Mouse (Mus musculus): ENCODE measurements around the gene Hhatl.

Gene Hhatl

GRCm38 (mm10) chr9:121760271-121761090 is 31.8 kb downstream of the Hhatl start:
- peaks cover 68% of the 10 kb centered on the region for H3K27me3 ChIP-seq (ENCODE audit: insufficient read depth, low read length)
- peaks cover 13% of the 10 kb centered on the region for H3K36me3 ChIP-seq (ENCODE audit: insufficient read depth, low read length)
- TF ChIP-seq POU5F1 (IDR thresholded peaks at IDR 0.05; ENCODE audit: borderline replicate concordance, low read length): no peak
- TF ChIP-seq CTCF (conservative IDR thresholded peaks at IDR 0.05; ENCODE audit: low read length): no peak
- no peak for TF ChIP-seq NANOG (IDR thresholded peaks at IDR 0.05; ENCODE audit: borderline replicate concordance, low read length)

GRCm38 (mm10) chr9:121759091-121760081 is 32.9 kb downstream of the Hhatl start, which contains the start of gene Zfp651:
Gene Zfp651 (plus strand): TSS chr9:121759330.
- TF ChIP-seq POU5F1 (IDR thresholded peaks at IDR 0.05; ENCODE audit: borderline replicate concordance, low read length) (no peak), CTCF (conservative IDR thresholded peaks at IDR 0.05; ENCODE audit: low read length) (no peak), NANOG (IDR thresholded peaks at IDR 0.05; ENCODE audit: borderline replicate concordance, low read length) (no peak)
- Histone ChIP-seq H3K36me3 (ENCODE audit: insufficient read depth, low read length) (peaks cover 24% of the 10 kb centered on the region), H3K4me3 (replicated peaks; ENCODE audit: low read length) (peak within 1 kb of the TSS; percentile 85), H3K9me3 (ENCODE audit: low read length) (no peaks in the 10 kb centered on the region), H3K27me3 (ENCODE audit: insufficient read depth, low read length) (peaks cover 58% of the 10 kb centered on the region), H3K4me1 (replicated peaks; ENCODE audit: low read depth, low read length) (peaks cover 53% of the 10 kb centered on the region)

More at GRCm38 (mm10) chr9:121760271-121761090, 31.8 kb downstream of the Hhatl start:
- Histone ChIP-seq H3K4me3 (replicated peaks; ENCODE audit: low read length) (peak overlapping the region; percentile 85), H3K4me1 (replicated peaks; ENCODE audit: low read depth, low read length) (peaks cover 58% of the 10 kb centered on the region), H3K9me3 (ENCODE audit: low read length) (no peaks in the 10 kb centered on the region)

- Histone ChIP-seq H3K4me1 (replicated peaks; ENCODE audit: low read depth, low read length) (peaks cover 45% of the 10 kb centered on the region), H3K36me3 (ENCODE audit: insufficient read depth, low read length) (peaks cover 36% of the 10 kb centered on the region)
Measured at GRCm38 (mm10) chr9:121757835-121758814, 34.2 kb downstream of the Hhatl start.

GRCm38 (mm10) chr9:121757432-121757831 is 34.9 kb downstream of the Hhatl start:
- H3K27me3 ChIP-seq (ENCODE audit: insufficient read depth, low read length): peaks cover 39% of the 10 kb centered on the region
- no peak for TF ChIP-seq CTCF (conservative IDR thresholded peaks at IDR 0.05; ENCODE audit: low read length)
- TF ChIP-seq NANOG (IDR thresholded peaks at IDR 0.05; ENCODE audit: borderline replicate concordance, low read length): no peak
- TF ChIP-seq POU5F1 (IDR thresholded peaks at IDR 0.05; ENCODE audit: borderline replicate concordance, low read length): no peak
- H3K4me1 ChIP-seq (replicated peaks; ENCODE audit: low read depth, low read length): peaks cover 41% of the 10 kb centered on the region

More at GRCm38 (mm10) chr9:121757835-121758814, 34.2 kb downstream of the Hhatl start:
- Histone ChIP-seq H3K27me3 (ENCODE audit: insufficient read depth, low read length) (peaks cover 46% of the 10 kb centered on the region), H3K9me3 (ENCODE audit: low read length) (no peaks in the 10 kb centered on the region), H3K4me3 (replicated peaks; ENCODE audit: low read length) (peak overlapping the region; percentile 85)
- TF ChIP-seq CTCF (conservative IDR thresholded peaks at IDR 0.05; ENCODE audit: low read length) (no peak), POU5F1 (IDR thresholded peaks at IDR 0.05; ENCODE audit: borderline replicate concordance, low read length) (no peak), NANOG (IDR thresholded peaks at IDR 0.05; ENCODE audit: borderline replicate concordance, low read length) (no peak)

GRCm38 (mm10) chr9:121756785-121757184 is 35.5 kb downstream of the Hhatl start:
- Histone ChIP-seq H3K4me3 (replicated peaks; ENCODE audit: low read length) (no peak overlapping the region), H3K4me1 (replicated peaks; ENCODE audit: low read depth, low read length) (peaks cover 35% of the 10 kb centered on the region), H3K36me3 (ENCODE audit: insufficient read depth, low read length) (peaks cover 50% of the 10 kb centered on the region), H3K27me3 (ENCODE audit: insufficient read depth, low read length) (peaks cover 32% of the 10 kb centered on the region), H3K9me3 (ENCODE audit: low read length) (no peaks in the 10 kb centered on the region)
- TF ChIP-seq NANOG (IDR thresholded peaks at IDR 0.05; ENCODE audit: borderline replicate concordance, low read length) (no peak), POU5F1 (IDR thresholded peaks at IDR 0.05; ENCODE audit: borderline replicate concordance, low read length) (no peak), CTCF (conservative IDR thresholded peaks at IDR 0.05; ENCODE audit: low read length) (no peak)

More at GRCm38 (mm10) chr9:121757432-121757831, 34.9 kb downstream of the Hhatl start:
- Histone ChIP-seq H3K36me3 (ENCODE audit: insufficient read depth, low read length) (peaks cover 43% of the 10 kb centered on the region), H3K4me3 (replicated peaks; ENCODE audit: low read length) (no peak overlapping the region), H3K9me3 (ENCODE audit: low read length) (no peaks in the 10 kb centered on the region)

- Histone ChIP-seq H3K4me3 (replicated peaks; ENCODE audit: low read length) (no peak overlapping the region), H3K4me1 (replicated peaks; ENCODE audit: low read depth, low read length) (peaks cover 20% of the 10 kb centered on the region), H3K9me3 (ENCODE audit: low read length) (no peaks in the 10 kb centered on the region), H3K36me3 (ENCODE audit: insufficient read depth, low read length) (peaks cover 71% of the 10 kb centered on the region), H3K27me3 (ENCODE audit: insufficient read depth, low read length) (peaks cover 19% of the 10 kb centered on the region)
- TF ChIP-seq POU5F1 (IDR thresholded peaks at IDR 0.05; ENCODE audit: borderline replicate concordance, low read length) (no peak), CTCF (conservative IDR thresholded peaks at IDR 0.05; ENCODE audit: low read length) (no peak), NANOG (IDR thresholded peaks at IDR 0.05; ENCODE audit: borderline replicate concordance, low read length) (no peak)
Measured at GRCm38 (mm10) chr9:121754624-121755023, 37.7 kb downstream of the Hhatl start.

GRCm38 (mm10) chr9:121752774-121753173 is 39.5 kb downstream of the Hhatl start:
- TF ChIP-seq CTCF (conservative IDR thresholded peaks at IDR 0.05; ENCODE audit: low read length) (no peak), NANOG (IDR thresholded peaks at IDR 0.05; ENCODE audit: borderline replicate concordance, low read length) (no peak)
- peaks cover 4% of the 10 kb centered on the region for H3K27me3 ChIP-seq (ENCODE audit: insufficient read depth, low read length)
- H3K4me3 ChIP-seq (replicated peaks; ENCODE audit: low read length): no peak overlapping the region

More at GRCm38 (mm10) chr9:121752774-121753173, 39.5 kb downstream of the Hhatl start:
- peaks cover 8% of the 10 kb centered on the region for H3K4me1 ChIP-seq (replicated peaks; ENCODE audit: low read depth, low read length)
- peaks cover 90% of the 10 kb centered on the region for H3K36me3 ChIP-seq (ENCODE audit: insufficient read depth, low read length)
- H3K9me3 ChIP-seq (ENCODE audit: low read length): no peaks in the 10 kb centered on the region
